Mouse (Mus musculus) monocyte, adult 59 days (primary cell): ENCODE data around the gene Kcnab2. TPM values are rescaled to one million over a fixed set of nuclear protein-coding genes. Genes with fewer than 3 reads are reported as not detected.

ENCODE experiments used
- total RNA-seq, 2 experiments: library from RNA; stranded (reverse); gene quantifications; one replicate each; pipeline ENCODE4 v1.2.4; 2023

Kcnab2 gene
- 100 to 1,000 TPM in 1 of 2 experiments, 10 to 100 TPM in 1; 96.6 to 107 TPM for total RNA-seq

DNA sequence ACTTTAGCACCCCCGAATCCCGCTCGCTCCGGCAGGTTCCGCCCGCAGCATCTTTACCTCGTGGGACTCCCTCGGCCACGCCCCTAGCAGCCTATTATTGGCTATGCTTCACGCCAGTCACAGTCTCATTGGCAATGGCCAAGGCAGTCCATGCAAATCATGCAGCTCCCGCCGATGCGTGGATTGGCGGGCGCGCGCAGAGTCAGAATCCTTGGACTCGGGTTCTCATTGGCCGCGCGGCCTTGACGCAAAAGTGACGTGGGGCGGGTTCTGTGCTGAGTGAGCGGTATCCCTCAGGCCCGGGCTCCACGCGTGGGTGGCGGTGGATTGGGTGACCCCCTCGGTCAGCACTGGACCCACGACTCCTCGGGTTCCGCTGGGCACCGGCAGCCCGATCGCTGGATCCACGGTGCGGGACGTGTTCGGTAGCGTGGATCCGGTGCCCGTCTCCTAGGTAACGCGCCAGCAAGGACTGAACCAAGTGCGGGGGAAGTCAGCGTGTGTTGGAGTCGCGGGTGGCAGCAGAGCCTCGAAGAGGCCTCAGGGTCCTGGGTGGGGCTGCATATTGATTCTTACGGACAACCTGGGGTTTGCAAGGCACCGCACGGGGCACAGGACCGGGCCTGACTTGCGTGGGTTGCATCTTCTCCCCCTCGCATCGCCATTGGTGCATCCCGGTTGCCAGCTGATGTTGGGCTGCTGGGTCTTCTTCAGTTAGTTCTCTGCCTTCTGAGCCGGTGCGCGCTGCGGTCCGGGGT lies at the start of gene Kcnab2:
Kcnab2 (minus strand) TSS at position 406 of the 758 bp plus-strand sequence.

DNA sequence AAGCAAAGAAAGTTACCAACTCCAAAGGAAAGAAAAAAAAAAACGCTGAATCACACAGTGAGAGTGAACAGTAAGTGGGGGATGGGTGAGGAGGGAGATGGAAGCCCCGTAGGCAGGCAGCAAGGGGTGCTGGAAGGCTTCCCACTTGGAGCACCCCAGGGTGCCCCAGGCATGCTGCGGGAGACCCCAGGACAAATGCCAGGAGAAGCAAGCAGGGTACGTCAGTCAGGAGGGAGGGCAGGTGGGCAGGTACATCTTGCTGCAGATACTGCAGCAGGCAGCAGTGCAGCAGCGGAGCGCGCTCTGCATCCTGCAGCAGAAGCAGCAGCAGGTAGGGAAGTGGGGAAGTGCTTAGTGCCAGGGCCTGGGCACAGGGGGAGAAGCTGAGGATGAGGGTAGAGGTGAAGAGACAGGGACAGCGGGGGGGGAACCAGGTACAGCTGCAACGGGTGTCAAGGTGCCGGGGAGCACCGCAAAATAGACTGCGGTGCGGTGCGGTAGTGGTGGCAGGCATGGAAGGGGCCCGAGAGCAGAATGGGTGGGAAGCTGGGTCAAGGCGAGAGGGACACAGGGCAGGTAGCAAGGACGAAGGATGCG lies 1.1 kb downstream of the Kcnab2 start, which contains the start of gene Nphp4:
Nphp4 (plus strand) TSS at position 280 of the 597 bp plus-strand sequence.

Other genes starting within 250 kb of the Kcnab2 start
- gene Gpr153, start 203.6 kb downstream of the Kcnab2 start, total RNA-seq: under 1 TPM; 0.24 to 0.73 TPM
- gene Hes3, start 186.2 kb downstream of the Kcnab2 start, total RNA-seq: not detected
- gene Icmt, start 180.6 kb downstream of the Kcnab2 start, total RNA-seq: 10 to 100 TPM; 16.3 to 18.7 TPM
- gene Rnf207, start 158.9 kb downstream of the Kcnab2 start, total RNA-seq: not detected
- 100 to 1,000 TPM; 515 to 640 TPM for gene Rpl22, start 152.1 kb downstream of the Kcnab2 start, total RNA-seq
- under 1 TPM; 0.50 to 0.61 TPM for gene Chd5, start 139.2 kb downstream of the Kcnab2 start, total RNA-seq
- gene Nphp4, start 1.2 kb downstream of the Kcnab2 start, total RNA-seq: 1 to 10 TPM; 1.0 to 2.4 TPM